Mouse (Mus musculus) C2C12 (cell line): ENCODE results near the gene Olfr93.

Experiments used
- CEBPB ChIP-seq: IDR thresholded peaks from one replicate; pipeline ENCODE4 v1.6.1; 2011; ENCODE audit warnings: low read depth, mild to moderate bottlenecking, control low read depth, moderate library complexity
- CTCF ChIP-seq: IDR thresholded peaks from one replicate; pipeline ENCODE4 v1.5.1; 2011; ENCODE audit not compliant: control insufficient read depth, insufficient read depth, insufficient read length
- FOSL1 ChIP-seq: IDR thresholded peaks from one replicate; pipeline ENCODE4 v1.8.0; 2011; ENCODE audit warnings: mild to moderate bottlenecking, low read length; ENCODE audit not compliant: poor library complexity, insufficient read depth, severe bottlenecking
- MAX ChIP-seq: IDR thresholded peaks from one replicate; pipeline ENCODE4 v1.6.1; 2011; ENCODE audit warnings: mild to moderate bottlenecking, control low read depth
- MYOD1 ChIP-seq: IDR thresholded peaks from one replicate; pipeline ENCODE4 v1.6.1; 2011; ENCODE audit warnings: low read depth; ENCODE audit not compliant: control insufficient read depth, insufficient read length
- MYOG ChIP-seq: IDR thresholded peaks from one replicate; pipeline ENCODE4 v1.6.1; 2011; ENCODE audit not compliant: control insufficient read depth, insufficient read length; ENCODE audit errors: extremely low read depth
- USF1 ChIP-seq: IDR thresholded peaks from one replicate; pipeline ENCODE4 v1.6.1; 2011; ENCODE audit warnings: low read depth, mild to moderate bottlenecking, control low read depth, moderate library complexity

DNA sequence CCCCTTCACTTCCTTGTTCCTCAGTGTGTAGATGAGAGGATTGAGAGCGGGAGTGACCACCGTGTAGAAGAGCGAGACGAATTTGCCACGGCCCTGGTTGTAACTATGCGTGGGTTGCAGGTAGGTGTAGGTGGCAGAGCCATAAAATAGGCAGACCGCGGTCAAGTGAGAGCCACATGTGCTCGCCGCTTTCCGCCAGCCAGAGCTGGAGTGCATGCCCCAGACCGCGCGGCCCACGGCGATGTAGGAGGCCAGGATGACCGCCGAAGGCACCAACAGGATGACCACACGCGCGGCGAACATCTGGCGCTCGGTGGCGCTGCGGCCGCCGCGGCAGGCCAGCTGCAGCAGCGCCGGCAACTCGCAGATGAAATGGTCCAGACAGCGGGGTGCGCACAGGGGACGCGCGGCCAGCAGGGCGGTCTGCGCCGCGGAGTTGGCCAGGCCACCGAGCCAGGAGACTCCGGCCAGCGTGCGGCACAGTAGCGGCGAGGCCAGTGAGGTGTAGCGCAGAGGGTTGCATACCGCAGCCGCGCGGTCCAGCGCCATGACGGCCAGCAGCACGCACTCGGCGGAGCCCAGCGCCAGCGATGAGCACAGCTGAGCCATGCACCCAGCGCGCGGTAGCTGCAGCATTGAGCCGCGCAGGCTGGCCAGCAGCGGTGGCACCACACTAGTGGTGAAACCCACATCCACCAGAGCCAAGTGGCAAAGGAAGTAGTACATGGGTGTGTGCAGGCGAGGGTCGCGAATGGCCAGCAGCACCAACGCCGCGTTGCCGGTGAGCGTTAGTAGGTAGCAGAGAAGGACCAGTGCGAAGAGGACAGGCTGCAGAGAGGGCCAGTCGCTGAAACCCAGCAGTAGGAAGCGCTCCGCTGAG, 35.8 kb upstream of the Olfr93 start:
- no peak for TF ChIP-seq CTCF
- no peak for TF ChIP-seq USF1
- no peak for TF ChIP-seq MAX
- no peak for TF ChIP-seq MYOG
- TF ChIP-seq MYOD1, result no peak
- no peak for TF ChIP-seq CEBPB
- no peak for TF ChIP-seq FOSL1
